Mouse (Mus musculus): ENCODE results near the gene Olfr1174-ps. TPM values are rescaled to one million over a fixed set of nuclear protein-coding genes. Genes with fewer than 3 reads are reported as not detected.

The Olfr1174-ps gene
- polyA plus RNA-seq (2011; ENCODE audit: insufficient read length, low read depth, missing spikeins), result not detected in 2 replicates

- TF ChIP-seq CTCF (IDR thresholded peaks at IDR 0.05; ENCODE audit: borderline replicate concordance, insufficient read depth, low read length) (no peak), POLR2A (IDR thresholded peaks at IDR 0.05; ENCODE audit: low read depth, low read length) (no peak)
- H3K27ac ChIP-seq (ENCODE audit: insufficient read depth, low read length), result no peak within 1 kb of the TSS
- H3K4me1 ChIP-seq (ENCODE audit: control insufficient read depth, insufficient read depth, low read length), result no peaks in the 10 kb centered on the region
- no peak within 1 kb of the TSS for H3K4me3 ChIP-seq (ENCODE audit: insufficient read depth, low read length)
These were observed at the start of gene Olfr1174-ps for GRCm38 (mm10) chr2:88315035-88315434. Olfr1174-ps (minus strand) TSS chr2:88315135.

GRCm38 (mm10) chr2:88356304-88356703, 41.4 kb upstream of the Olfr1174-ps start:
- H3K4me1 ChIP-seq (ENCODE audit: control insufficient read depth, insufficient read depth, low read length), result no peaks in the 10 kb centered on the region
- H3K4me3 ChIP-seq (ENCODE audit: insufficient read depth, low read length), result no peak overlapping the region
- H3K27ac ChIP-seq (ENCODE audit: insufficient read depth, low read length), result no peak overlapping the region
- no peak for TF ChIP-seq CTCF (IDR thresholded peaks at IDR 0.05; ENCODE audit: borderline replicate concordance, insufficient read depth, low read length)
- no peak for TF ChIP-seq POLR2A (IDR thresholded peaks at IDR 0.05; ENCODE audit: low read depth, low read length)

DNA sequence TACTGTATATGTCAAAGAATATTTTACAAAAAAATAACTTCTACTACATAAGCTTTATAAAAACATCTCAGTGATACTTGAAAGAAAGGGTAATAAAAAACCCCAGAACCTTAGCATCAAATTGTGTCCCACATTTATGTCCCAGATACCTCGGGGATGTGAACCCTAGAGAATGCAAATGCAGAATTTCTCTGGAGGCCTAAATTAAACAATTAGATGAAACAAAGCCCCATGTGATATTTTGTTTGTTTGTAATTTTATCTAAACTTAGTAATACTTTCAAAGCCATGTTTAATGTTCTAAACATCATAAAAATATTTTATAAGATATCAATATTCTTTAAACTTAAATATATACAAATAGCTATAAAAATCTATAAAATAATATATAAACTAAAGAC, 31.5 kb upstream of the Olfr1174-ps start, which contains the start of gene Olfr1177-ps:
Olfr1177-ps (minus strand) TSS at position 101 of the 400 bp plus-strand sequence.
- TF ChIP-seq CTCF (IDR thresholded peaks at IDR 0.05; ENCODE audit: borderline replicate concordance, insufficient read depth, low read length), result no peak
- TF ChIP-seq POLR2A (IDR thresholded peaks at IDR 0.05; ENCODE audit: low read depth, low read length), result no peak
- Histone ChIP-seq H3K4me1 (ENCODE audit: control insufficient read depth, insufficient read depth, low read length) (no peaks in the 10 kb centered on the region), H3K27ac (ENCODE audit: insufficient read depth, low read length) (no peak within 1 kb of the TSS), H3K4me3 (ENCODE audit: insufficient read depth, low read length) (no peak within 1 kb of the TSS)

DNA sequence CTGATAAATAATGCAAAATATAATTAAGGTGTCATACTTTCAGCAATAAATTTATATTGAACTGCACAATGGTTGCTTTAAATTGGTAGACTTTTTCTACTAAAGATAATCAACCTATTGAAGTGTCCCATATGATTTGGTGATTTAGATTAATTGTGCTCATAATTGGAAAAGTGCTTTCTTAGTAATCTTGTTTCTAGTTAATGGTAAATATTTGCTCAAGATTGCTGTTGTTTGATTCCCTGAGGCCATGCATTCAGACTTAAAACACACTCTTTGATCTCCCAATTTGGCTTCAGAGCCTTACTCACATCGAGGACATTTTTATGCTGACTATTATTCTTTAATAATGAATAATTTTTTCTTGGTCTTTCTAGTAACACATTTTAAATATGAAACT, 21.5 kb upstream of the Olfr1174-ps start, which contains the start of gene Olfr1176:
Olfr1176 (plus strand) TSS at position 301 of the 400 bp plus-strand sequence.
- TF ChIP-seq POLR2A (IDR thresholded peaks at IDR 0.05; ENCODE audit: low read depth, low read length), result no peak
- no peak for TF ChIP-seq CTCF (IDR thresholded peaks at IDR 0.05; ENCODE audit: borderline replicate concordance, insufficient read depth, low read length)
- Histone ChIP-seq H3K27ac (ENCODE audit: insufficient read depth, low read length) (no peak within 1 kb of the TSS), H3K4me1 (ENCODE audit: control insufficient read depth, insufficient read depth, low read length) (no peaks in the 10 kb centered on the region), H3K4me3 (ENCODE audit: insufficient read depth, low read length) (no peak within 1 kb of the TSS)

GRCm38 (mm10) chr2:88327115-88327514, 12.2 kb upstream of the Olfr1174-ps start, which contains the start of gene Olfr1175-ps:
Olfr1175-ps (minus strand) TSS chr2:88327215.
- TF ChIP-seq POLR2A (IDR thresholded peaks at IDR 0.05; ENCODE audit: low read depth, low read length) (no peak), CTCF (IDR thresholded peaks at IDR 0.05; ENCODE audit: borderline replicate concordance, insufficient read depth, low read length) (no peak)
- no peak within 1 kb of the TSS for H3K4me3 ChIP-seq (ENCODE audit: insufficient read depth, low read length)

GRCm38 (mm10) chr2:88279775-88280174, 35.2 kb downstream of the Olfr1174-ps start, which contains the start of gene Olfr1173:
Olfr1173 (minus strand) TSS chr2:88279875.
- H3K27ac ChIP-seq (ENCODE audit: insufficient read depth, low read length), result no peak within 1 kb of the TSS
- TF ChIP-seq POLR2A (IDR thresholded peaks at IDR 0.05; ENCODE audit: low read depth, low read length) (no peak), CTCF (IDR thresholded peaks at IDR 0.05; ENCODE audit: borderline replicate concordance, insufficient read depth, low read length) (no peak)
- H3K4me3 ChIP-seq (ENCODE audit: insufficient read depth, low read length), result no peak within 1 kb of the TSS
- H3K4me1 ChIP-seq (ENCODE audit: control insufficient read depth, insufficient read depth, low read length), result no peaks in the 10 kb centered on the region

More at GRCm38 (mm10) chr2:88327115-88327514, 12.2 kb upstream of the Olfr1174-ps start, which contains the start of gene Olfr1175-ps:
- Histone ChIP-seq H3K4me1 (ENCODE audit: control insufficient read depth, insufficient read depth, low read length) (no peaks in the 10 kb centered on the region), H3K27ac (ENCODE audit: insufficient read depth, low read length) (no peak within 1 kb of the TSS)

Other genes starting within 250 kb of the Olfr1174-ps start
- not detected in 2 replicates for gene Olfr1163, start 243.3 kb downstream of the Olfr1174-ps start, polyA plus RNA-seq (2011; ENCODE audit: insufficient read length, low read depth, missing spikeins)
- not detected in 2 replicates for gene Olfr1164, start 221.2 kb downstream of the Olfr1174-ps start, polyA plus RNA-seq (2011; ENCODE audit: insufficient read length, low read depth, missing spikeins)
- not detected in 2 replicates for gene Olfr1166, start 186.9 kb downstream of the Olfr1174-ps start, polyA plus RNA-seq (2011; ENCODE audit: insufficient read length, low read depth, missing spikeins)
- gene Olfr1167, start 159.9 kb downstream of the Olfr1174-ps start, polyA plus RNA-seq (2011; ENCODE audit: insufficient read length, low read depth, missing spikeins), result not detected in 2 replicates
- gene Olfr1168, start 133.3 kb downstream of the Olfr1174-ps start, polyA plus RNA-seq (2011; ENCODE audit: insufficient read length, low read depth, missing spikeins), result not detected in 2 replicates
- gene Olfr1170, start 86.8 kb downstream of the Olfr1174-ps start, polyA plus RNA-seq (2011; ENCODE audit: insufficient read length, low read depth, missing spikeins), result not detected in 2 replicates
- not detected in 2 replicates for gene Olfr1173, start 35.3 kb downstream of the Olfr1174-ps start, polyA plus RNA-seq (2011; ENCODE audit: insufficient read length, low read depth, missing spikeins)
- gene Olfr1175-ps, start 12.1 kb upstream of the Olfr1174-ps start, polyA plus RNA-seq (2011; ENCODE audit: insufficient read length, low read depth, missing spikeins), result not detected in 2 replicates
- not detected in 2 replicates for gene Olfr1176, start 21.6 kb upstream of the Olfr1174-ps start, polyA plus RNA-seq (2011; ENCODE audit: insufficient read length, low read depth, missing spikeins)
- not detected in 2 replicates for gene Olfr1177-ps, start 31.4 kb upstream of the Olfr1174-ps start, polyA plus RNA-seq (2011; ENCODE audit: insufficient read length, low read depth, missing spikeins)
- not detected in 2 replicates for gene Olfr1178, start 71.9 kb upstream of the Olfr1174-ps start, polyA plus RNA-seq (2011; ENCODE audit: insufficient read length, low read depth, missing spikeins)
- gene Olfr1179, start 91.3 kb upstream of the Olfr1174-ps start, polyA plus RNA-seq (2011; ENCODE audit: insufficient read length, low read depth, missing spikeins), result not detected in 2 replicates
- not detected in 2 replicates for gene Olfr1180, start 104.0 kb upstream of the Olfr1174-ps start, polyA plus RNA-seq (2011; ENCODE audit: insufficient read length, low read depth, missing spikeins)
- not detected in 2 replicates for gene Olfr1181, start 111.0 kb upstream of the Olfr1174-ps start, polyA plus RNA-seq (2011; ENCODE audit: insufficient read length, low read depth, missing spikeins)
- gene Gm13757, start 134.0 kb upstream of the Olfr1174-ps start, polyA plus RNA-seq (2011; ENCODE audit: insufficient read length, low read depth, missing spikeins), result not detected in 2 replicates
- not detected in 2 replicates for gene Olfr1183, start 139.7 kb upstream of the Olfr1174-ps start, polyA plus RNA-seq (2011; ENCODE audit: insufficient read length, low read depth, missing spikeins)
- gene Olfr1184, start 168.5 kb upstream of the Olfr1174-ps start, polyA plus RNA-seq (2011; ENCODE audit: insufficient read length, low read depth, missing spikeins), result not detected in 2 replicates
- gene Olfr1185-ps1, start 178.2 kb upstream of the Olfr1174-ps start, polyA plus RNA-seq (2011; ENCODE audit: insufficient read length, low read depth, missing spikeins), result not detected in 2 replicates
- not detected in 2 replicates for gene Olfr1186, start 203.4 kb upstream of the Olfr1174-ps start, polyA plus RNA-seq (2011; ENCODE audit: insufficient read length, low read depth, missing spikeins)
- not detected in 2 replicates for gene Olfr1188, start 241.8 kb upstream of the Olfr1174-ps start, polyA plus RNA-seq (2011; ENCODE audit: insufficient read length, low read depth, missing spikeins)